Mouse (Mus musculus): ENCODE results near the gene Col4a4. TPM values are rescaled to one million over a fixed set of nuclear protein-coding genes. Genes with fewer than 3 reads are reported as not detected.

The Col4a4 gene
- polyA plus RNA-seq, 1 experiment, result not detected

GRCm38 (mm10) chr1:82585981-82586380 lies 668 bp downstream of the Col4a4 start:
- Histone ChIP-seq H3K4me1 (ENCODE audit: control insufficient read depth, insufficient read depth, low read length) (no peaks in the 10 kb centered on the region), H3K4me3 (ENCODE audit: insufficient read depth, low read length) (no peak overlapping the region), H3K27ac (ENCODE audit: insufficient read depth, low read depth, low read length) (no peak overlapping the region)
- TF ChIP-seq CTCF (IDR thresholded peaks at IDR 0.05; ENCODE audit: low read depth, low read length), result no peak
- TF ChIP-seq POLR2A (IDR thresholded peaks at IDR 0.05; ENCODE audit: borderline replicate concordance, low read depth, low read length), result no peak

GRCm38 (mm10) chr1:82578320-82578719 lies 8.3 kb downstream of the Col4a4 start:
- H3K4me3 ChIP-seq (ENCODE audit: insufficient read depth, low read length), result no peak overlapping the region
- H3K4me1 ChIP-seq (ENCODE audit: control insufficient read depth, insufficient read depth, low read length), result no peaks in the 10 kb centered on the region
- no peak overlapping the region for H3K27ac ChIP-seq (ENCODE audit: insufficient read depth, low read depth, low read length)
- TF ChIP-seq CTCF (IDR thresholded peaks at IDR 0.05; ENCODE audit: low read depth, low read length) (no peak), POLR2A (IDR thresholded peaks at IDR 0.05; ENCODE audit: borderline replicate concordance, low read depth, low read length) (no peak)

GRCm38 (mm10) chr1:82577915-82578314 lies 8.7 kb downstream of the Col4a4 start:
- Histone ChIP-seq H3K27ac (ENCODE audit: insufficient read depth, low read depth, low read length) (no peak overlapping the region), H3K4me3 (ENCODE audit: insufficient read depth, low read length) (no peak overlapping the region), H3K4me1 (ENCODE audit: control insufficient read depth, insufficient read depth, low read length) (no peaks in the 10 kb centered on the region)
- TF ChIP-seq POLR2A (IDR thresholded peaks at IDR 0.05; ENCODE audit: borderline replicate concordance, low read depth, low read length) (no peak), CTCF (IDR thresholded peaks at IDR 0.05; ENCODE audit: low read depth, low read length) (no peak)

GRCm38 (mm10) chr1:82577339-82577738 lies 9.3 kb downstream of the Col4a4 start:
- Histone ChIP-seq H3K4me1 (ENCODE audit: control insufficient read depth, insufficient read depth, low read length) (no peaks in the 10 kb centered on the region), H3K4me3 (ENCODE audit: insufficient read depth, low read length) (no peak overlapping the region), H3K27ac (ENCODE audit: insufficient read depth, low read depth, low read length) (no peak overlapping the region)
- TF ChIP-seq CTCF (IDR thresholded peaks at IDR 0.05; ENCODE audit: low read depth, low read length), result no peak
- no peak for TF ChIP-seq POLR2A (IDR thresholded peaks at IDR 0.05; ENCODE audit: borderline replicate concordance, low read depth, low read length)

- Histone ChIP-seq H3K4me1 (ENCODE audit: control insufficient read depth, insufficient read depth, low read length) (no peaks in the 10 kb centered on the region), H3K27ac (ENCODE audit: insufficient read depth, low read depth, low read length) (no peak overlapping the region), H3K4me3 (ENCODE audit: insufficient read depth, low read length) (no peak overlapping the region)
- TF ChIP-seq POLR2A (IDR thresholded peaks at IDR 0.05; ENCODE audit: borderline replicate concordance, low read depth, low read length) (no peak), CTCF (IDR thresholded peaks at IDR 0.05; ENCODE audit: low read depth, low read length) (no peak)
These were observed 10.5 kb downstream of the Col4a4 start for GRCm38 (mm10) chr1:82576182-82576581.

GRCm38 (mm10) chr1:82575681-82576080 lies 11.0 kb downstream of the Col4a4 start:
- no peak overlapping the region for H3K27ac ChIP-seq (ENCODE audit: insufficient read depth, low read depth, low read length)
- TF ChIP-seq CTCF (IDR thresholded peaks at IDR 0.05; ENCODE audit: low read depth, low read length) (no peak), POLR2A (IDR thresholded peaks at IDR 0.05; ENCODE audit: borderline replicate concordance, low read depth, low read length) (no peak)
- H3K4me3 ChIP-seq (ENCODE audit: insufficient read depth, low read length), result no peak overlapping the region
- no peaks in the 10 kb centered on the region for H3K4me1 ChIP-seq (ENCODE audit: control insufficient read depth, insufficient read depth, low read length)

GRCm38 (mm10) chr1:82571758-82572157 lies 14.9 kb downstream of the Col4a4 start:
- H3K4me3 ChIP-seq (ENCODE audit: insufficient read depth, low read length), result no peak overlapping the region
- no peaks in the 10 kb centered on the region for H3K4me1 ChIP-seq (ENCODE audit: control insufficient read depth, insufficient read depth, low read length)
- TF ChIP-seq CTCF (IDR thresholded peaks at IDR 0.05; ENCODE audit: low read depth, low read length) (no peak), POLR2A (IDR thresholded peaks at IDR 0.05; ENCODE audit: borderline replicate concordance, low read depth, low read length) (no peak)
- no peak overlapping the region for H3K27ac ChIP-seq (ENCODE audit: insufficient read depth, low read depth, low read length)

- no peak overlapping the region for H3K27ac ChIP-seq (ENCODE audit: insufficient read depth, low read depth, low read length)
- no peak overlapping the region for H3K4me3 ChIP-seq (ENCODE audit: insufficient read depth, low read length)
- TF ChIP-seq CTCF (IDR thresholded peaks at IDR 0.05; ENCODE audit: low read depth, low read length) (no peak), POLR2A (IDR thresholded peaks at IDR 0.05; ENCODE audit: borderline replicate concordance, low read depth, low read length) (no peak)
- no peaks in the 10 kb centered on the region for H3K4me1 ChIP-seq (ENCODE audit: control insufficient read depth, insufficient read depth, low read length)
These were observed 17.2 kb downstream of the Col4a4 start for GRCm38 (mm10) chr1:82569405-82569804.

- TF ChIP-seq POLR2A (IDR thresholded peaks at IDR 0.05; ENCODE audit: borderline replicate concordance, low read depth, low read length) (no peak), CTCF (IDR thresholded peaks at IDR 0.05; ENCODE audit: low read depth, low read length) (no peak)
- H3K4me1 ChIP-seq (ENCODE audit: control insufficient read depth, insufficient read depth, low read length), result no peaks in the 10 kb centered on the region
- no peak overlapping the region for H3K27ac ChIP-seq (ENCODE audit: insufficient read depth, low read depth, low read length)
- H3K4me3 ChIP-seq (ENCODE audit: insufficient read depth, low read length), result no peak overlapping the region
These were observed 26.4 kb downstream of the Col4a4 start for GRCm38 (mm10) chr1:82560223-82560622.

GRCm38 (mm10) chr1:82554889-82555288 lies 31.8 kb downstream of the Col4a4 start:
- TF ChIP-seq CTCF (IDR thresholded peaks at IDR 0.05; ENCODE audit: low read depth, low read length) (no peak), POLR2A (IDR thresholded peaks at IDR 0.05; ENCODE audit: borderline replicate concordance, low read depth, low read length) (no peak)
- H3K4me1 ChIP-seq (ENCODE audit: control insufficient read depth, insufficient read depth, low read length), result no peaks in the 10 kb centered on the region
- no peak overlapping the region for H3K4me3 ChIP-seq (ENCODE audit: insufficient read depth, low read length)
- H3K27ac ChIP-seq (ENCODE audit: insufficient read depth, low read depth, low read length), result no peak overlapping the region

GRCm38 (mm10) chr1:82554443-82554850 lies 32.2 kb downstream of the Col4a4 start:
- Histone ChIP-seq H3K4me3 (ENCODE audit: insufficient read depth, low read length) (no peak overlapping the region), H3K4me1 (ENCODE audit: control insufficient read depth, insufficient read depth, low read length) (no peaks in the 10 kb centered on the region), H3K27ac (ENCODE audit: insufficient read depth, low read depth, low read length) (no peak overlapping the region)
- TF ChIP-seq CTCF (IDR thresholded peaks at IDR 0.05; ENCODE audit: low read depth, low read length) (peak; percentile 89), POLR2A (IDR thresholded peaks at IDR 0.05; ENCODE audit: borderline replicate concordance, low read depth, low read length) (no peak)

All from bone marrow macrophage, adult 2 months (primary cell).